Mouse (Mus musculus): ENCODE data around the gene Pex10. TPM values are rescaled to one million over a fixed set of nuclear protein-coding genes. Genes with fewer than 3 reads are reported as not detected.

Gene Pex10
- polyA plus RNA-seq, 1 experiment from 2014 or later, result 7.1 TPM

GRCm38 (mm10) chr4:155084351-155084750 lies 17.5 kb downstream of the Pex10 start:
- H3K27me3 ChIP-seq (ENCODE audit: control insufficient read depth, insufficient read depth, low read length), result no peaks in the 10 kb centered on the region
- no peak overlapping the region for H3K4me2 ChIP-seq (replicated peaks; ENCODE audit: low read depth, low read length)
- WGBS, result 89% methylated on average over 7 of the region's 7 CpGs
- peak overlapping the region; percentile 95; the same call in 1 of the 2 replicates for H3K9ac ChIP-seq (ENCODE audit: low read depth, low read length)
- no peak overlapping the region for H3K4me3 ChIP-seq (ENCODE audit: low read length)
- H3K4me1 ChIP-seq (ENCODE audit: control insufficient read depth, insufficient read depth, low read length), result peaks cover 27% of the 10 kb centered on the region
- H3K9me3 ChIP-seq (ENCODE audit: control insufficient read depth, low read length), result no peaks in the 10 kb centered on the region
- H3K36me3 ChIP-seq (ENCODE audit: control insufficient read depth, insufficient read depth, low read length), result peaks cover 38% of the 10 kb centered on the region
- H3K27ac ChIP-seq (ENCODE audit: low read depth, low read length), result no peak overlapping the region
- no peak for ATAC-seq (ENCODE audit: low FRiP score, low TSS enrichment)

GRCm38 (mm10) chr4:155085206-155086107 lies 18.6 kb downstream of the Pex10 start:
- Histone ChIP-seq H3K27me3 (ENCODE audit: control insufficient read depth, insufficient read depth, low read length) (no peaks in the 10 kb centered on the region), H3K9me3 (ENCODE audit: control insufficient read depth, low read length) (no peaks in the 10 kb centered on the region), H3K4me3 (ENCODE audit: low read length) (peak overlapping the region; percentile 96), H3K4me2 (replicated peaks; ENCODE audit: low read depth, low read length) (peak overlapping the region; percentile 72), H3K36me3 (ENCODE audit: control insufficient read depth, insufficient read depth, low read length) (peaks cover 27% of the 10 kb centered on the region), H3K9ac (ENCODE audit: low read depth, low read length) (peak overlapping the region; percentile 95), H3K27ac (ENCODE audit: low read depth, low read length) (peak overlapping the region; percentile 94), H3K4me1 (ENCODE audit: control insufficient read depth, insufficient read depth, low read length) (peaks cover 27% of the 10 kb centered on the region)
- peak; percentile 53 for ATAC-seq (ENCODE audit: low FRiP score, low TSS enrichment)
- WGBS, result 6% methylated on average over 30 of the region's 35 CpGs

GRCm38 (mm10) chr4:155086108-155087024 lies 19.6 kb downstream of the Pex10 start, which contains the start of the genes Rer1 and Morn1:
Gene Rer1 (minus strand): TSS chr4:155086382.
Gene Morn1 (plus strand): TSS chr4:155086577.
- peaks cover 27% of the 10 kb centered on the region for H3K4me1 ChIP-seq (ENCODE audit: control insufficient read depth, insufficient read depth, low read length)
- peak within 1 kb of the TSS; percentile 97 for H3K4me2 ChIP-seq (replicated peaks; ENCODE audit: low read depth, low read length)
- under 1% methylated on average over 67 of the region's 85 CpGs for WGBS
- H3K27me3 ChIP-seq (ENCODE audit: control insufficient read depth, insufficient read depth, low read length), result no peaks in the 10 kb centered on the region
- peak within 1 kb of the TSS; percentile 94 for H3K27ac ChIP-seq (ENCODE audit: low read depth, low read length)
- H3K4me3 ChIP-seq (ENCODE audit: low read length), result peak within 1 kb of the TSS; percentile 96
- no peaks in the 10 kb centered on the region for H3K9me3 ChIP-seq (ENCODE audit: control insufficient read depth, low read length)
- peak; percentile 97 for ATAC-seq (ENCODE audit: low FRiP score, low TSS enrichment)
- H3K36me3 ChIP-seq (ENCODE audit: control insufficient read depth, insufficient read depth, low read length), result peaks cover 23% of the 10 kb centered on the region
- peak within 1 kb of the TSS; percentile 95 for H3K9ac ChIP-seq (ENCODE audit: low read depth, low read length)

- Histone ChIP-seq H3K9me3 (ENCODE audit: control insufficient read depth, low read length) (no peaks in the 10 kb centered on the region), H3K27me3 (ENCODE audit: control insufficient read depth, insufficient read depth, low read length) (no peaks in the 10 kb centered on the region), H3K4me2 (replicated peaks; ENCODE audit: low read depth, low read length) (no peak overlapping the region), H3K4me3 (ENCODE audit: low read length) (no peak overlapping the region), H3K4me1 (ENCODE audit: control insufficient read depth, insufficient read depth, low read length) (peaks cover 21% of the 10 kb centered on the region), H3K9ac (ENCODE audit: low read depth, low read length) (no peak overlapping the region), H3K27ac (ENCODE audit: low read depth, low read length) (no peak overlapping the region), H3K36me3 (ENCODE audit: control insufficient read depth, insufficient read depth, low read length) (peaks cover 5% of the 10 kb centered on the region; the same call in 1 of the 2 replicates)
- WGBS, result 88% methylated on average over 5 of the region's 5 CpGs
- no peak for ATAC-seq (ENCODE audit: low FRiP score, low TSS enrichment)
These were observed 22.4 kb downstream of the Pex10 start for GRCm38 (mm10) chr4:155089241-155089640.

GRCm38 (mm10) chr4:155090147-155090546 lies 23.3 kb downstream of the Pex10 start:
- Histone ChIP-seq H3K4me1 (ENCODE audit: control insufficient read depth, insufficient read depth, low read length) (peaks cover 12% of the 10 kb centered on the region), H3K36me3 (ENCODE audit: control insufficient read depth, insufficient read depth, low read length) (peaks cover 5% of the 10 kb centered on the region; the same call in 1 of the 2 replicates), H3K4me2 (replicated peaks; ENCODE audit: low read depth, low read length) (no peak overlapping the region), H3K27ac (ENCODE audit: low read depth, low read length) (no peak overlapping the region), H3K27me3 (ENCODE audit: control insufficient read depth, insufficient read depth, low read length) (no peaks in the 10 kb centered on the region), H3K9ac (ENCODE audit: low read depth, low read length) (no peak overlapping the region), H3K9me3 (ENCODE audit: control insufficient read depth, low read length) (no peaks in the 10 kb centered on the region), H3K4me3 (ENCODE audit: low read length) (no peak overlapping the region)
- no peak for ATAC-seq (ENCODE audit: low FRiP score, low TSS enrichment)
- WGBS, result 93% methylated on average over 4 of the region's 4 CpGs

GRCm38 (mm10) chr4:155090688-155091449 lies 24.1 kb downstream of the Pex10 start:
- Histone ChIP-seq H3K4me1 (ENCODE audit: control insufficient read depth, insufficient read depth, low read length) (peaks cover 9% of the 10 kb centered on the region), H3K9me3 (ENCODE audit: control insufficient read depth, low read length) (no peaks in the 10 kb centered on the region), H3K27me3 (ENCODE audit: control insufficient read depth, insufficient read depth, low read length) (no peaks in the 10 kb centered on the region), H3K27ac (ENCODE audit: low read depth, low read length) (no peak overlapping the region), H3K9ac (ENCODE audit: low read depth, low read length) (no peak overlapping the region), H3K4me3 (ENCODE audit: low read length) (no peak overlapping the region), H3K4me2 (replicated peaks; ENCODE audit: low read depth, low read length) (no peak overlapping the region), H3K36me3 (ENCODE audit: control insufficient read depth, insufficient read depth, low read length) (peaks cover 5% of the 10 kb centered on the region; the same call in 1 of the 2 replicates)
- ATAC-seq (ENCODE audit: low FRiP score, low TSS enrichment), result no peak
- 88% methylated on average over 13 of the region's 13 CpGs for WGBS

- 94% methylated on average over 19 of the region's 19 CpGs for WGBS
- no peak for ATAC-seq (ENCODE audit: low FRiP score, low TSS enrichment)
These were observed 26.1 kb downstream of the Pex10 start for GRCm38 (mm10) chr4:155092718-155093430.

More at GRCm38 (mm10) chr4:155092718-155093430, 26.1 kb downstream of the Pex10 start:
- no peak overlapping the region for H3K4me3 ChIP-seq (ENCODE audit: low read length)
- peaks cover 5% of the 10 kb centered on the region; the same call in 1 of the 2 replicates for H3K36me3 ChIP-seq (ENCODE audit: control insufficient read depth, insufficient read depth, low read length)
- no peak overlapping the region for H3K27ac ChIP-seq (ENCODE audit: low read depth, low read length)
- H3K4me1 ChIP-seq (ENCODE audit: control insufficient read depth, insufficient read depth, low read length), result no peaks in the 10 kb centered on the region
- H3K4me2 ChIP-seq (replicated peaks; ENCODE audit: low read depth, low read length), result no peak overlapping the region
- no peaks in the 10 kb centered on the region for H3K9me3 ChIP-seq (ENCODE audit: control insufficient read depth, low read length)
- H3K27me3 ChIP-seq (ENCODE audit: control insufficient read depth, insufficient read depth, low read length), result no peaks in the 10 kb centered on the region
- H3K9ac ChIP-seq (ENCODE audit: low read depth, low read length), result no peak overlapping the region
